Mouse (Mus musculus) limb, embryonic 14.5 days (tissue): ENCODE measurements around the gene Fer1l5. TPM values are rescaled to one million over a fixed set of nuclear protein-coding genes. Genes with fewer than 3 reads are reported as not detected.

Source experiments
- ATAC-seq: fragments of 200-750 bp; cut with Nextera tagmentation; 2 replicates; pipeline ENCODE4 v1.8.0; 2017; ENCODE audit warnings: low read depth, moderate number of reproducible peaks, moderate TSS enrichment; ENCODE audit not compliant: low FRiP score
- DNase-seq: peaks from one replicate; pipeline ENCODE4 v3.0.0-alpha.2; 2015; ENCODE audit warnings: low spot score
- H3K27ac ChIP-seq: fragments of 300-500 bp; sonication (generic); replicated peaks from 2 replicates; pipeline ENCODE4 v1.5.1; 2014; ENCODE audit warnings: low read depth, mild to moderate bottlenecking, low read length, moderate library complexity, mixed read lengths
- H3K27me3 ChIP-seq: fragments of 300-500 bp; sonication (generic); 2 replicates; pipeline ENCODE4 v1.6.1; 2014; ENCODE audit warnings: low read length, mixed read lengths; ENCODE audit not compliant: control insufficient read depth, insufficient read depth
- H3K36me3 ChIP-seq: fragments of 300-500 bp; sonication (generic); 2 replicates; pipeline ENCODE4 v1.6.1; 2014; ENCODE audit warnings: mild to moderate bottlenecking, low read length, moderate library complexity, mixed read lengths; ENCODE audit not compliant: control insufficient read depth, insufficient read depth
- H3K4me1 ChIP-seq: fragments of 300-500 bp; sonication (generic); 2 replicates; pipeline ENCODE4 v1.6.1; 2014; ENCODE audit warnings: antibody characterized with exemption, low read length, mixed read lengths; ENCODE audit not compliant: control insufficient read depth, insufficient read depth
- H3K4me2 ChIP-seq: fragments of 300-500 bp; sonication (generic); replicated peaks from 2 replicates; pipeline ENCODE4 v1.6.1; 2014; ENCODE audit warnings: low read depth, mild to moderate bottlenecking, low read length, moderate library complexity; ENCODE audit not compliant: severe bottlenecking
- H3K4me3 ChIP-seq: fragments of 300-500 bp; sonication (generic); replicated peaks from 2 replicates; pipeline ENCODE4 v1.5.1; 2014; ENCODE audit warnings: low read length
- H3K9ac ChIP-seq: fragments of 300-500 bp; sonication (generic); 2 replicates; pipeline ENCODE4 v1.6.1; 2014; ENCODE audit warnings: mild to moderate bottlenecking, low read depth, low read length, moderate library complexity; ENCODE audit not compliant: severe bottlenecking
- H3K9me3 ChIP-seq: fragments of 300-500 bp; sonication (generic); 2 replicates; pipeline ENCODE4 v1.6.1; 2016; ENCODE audit warnings: low read length; ENCODE audit not compliant: control insufficient read depth
- POLR2A ChIP-seq: fragments of 200-500 bp; IDR thresholded peaks from 2 replicates; pipeline ENCODE4 v1.8.0; 2012; ENCODE audit warnings: inconsistent platforms, mild to moderate bottlenecking, moderate library complexity, borderline replicate concordance; ENCODE audit not compliant: insufficient read depth, insufficient read length; ENCODE audit errors: extremely low read depth
- WGBS: fragments of 180-500 bp; shearing (Covaris S2); extraction: QIAGEN DNeasy Blood & Tissue Kit; methylation state at CpG from one replicate; pipeline ENCODE4 v1.1.7; 2014; 5-methylcytosine and 5-hydroxymethylcytosine counted together
- microRNA-seq: library from miRNA; unstranded; fragments of <30 nt; microRNA quantifications from one replicate; pipeline ENCODE4, GENCODE M21; 2016
- polyA plus RNA-seq, 2 experiments: library from polyadenylated mRNA; depleted of rRNA in 1 of 2; stranded (reverse) in 1 of 2; unstranded in 1 of 2; fragments of >200 nt; fragmentation: Nextera tagmentation in 1 of 2; extraction: Ambion mirVana in 1 of 2; gene quantifications; 2 replicates each; pipeline versions ENCODE4 v1.2.1 to v1.2.3; 2012 to 2014

Fer1l5 gene
- polyA plus RNA-seq, 2 experiments = 0.03 to 0.50 TPM

GRCm38 (mm10) chr1:36467446-36467845 is 95.4 kb downstream of the Fer1l5 start:
- H3K36me3 ChIP-seq = no peaks in the 10 kb centered on the region
- peaks cover 4% of the 10 kb centered on the region for H3K4me1 ChIP-seq
- TF ChIP-seq POLR2A = no peak
- no peak overlapping the region for H3K4me2 ChIP-seq
- no peak overlapping the region for H3K9ac ChIP-seq
- H3K9me3 ChIP-seq = no peaks in the 10 kb centered on the region
- ATAC-seq (no peak), DNase-seq (no peak)
- no peak overlapping the region for H3K4me3 ChIP-seq
- no peaks in the 10 kb centered on the region for H3K27me3 ChIP-seq
- WGBS = 44% methylated on average over 5 of the region's 5 CpGs
- H3K27ac ChIP-seq = no peak overlapping the region

- H3K9me3 ChIP-seq = no peaks in the 10 kb centered on the region
- H3K9ac ChIP-seq = no peak overlapping the region
- H3K27me3 ChIP-seq = no peaks in the 10 kb centered on the region
- H3K36me3 ChIP-seq = no peaks in the 10 kb centered on the region
- no peak overlapping the region for H3K4me3 ChIP-seq
- no peak for DNase-seq
- 42% methylated on average over 2 of the region's 2 CpGs for WGBS
- H3K27ac ChIP-seq = no peak overlapping the region
- no peak overlapping the region for H3K4me2 ChIP-seq
- peaks cover 29% of the 10 kb centered on the region for H3K4me1 ChIP-seq
- TF ChIP-seq POLR2A = no peak
- ATAC-seq = no peak
These were observed 97.8 kb downstream of the Fer1l5 start for GRCm38 (mm10) chr1:36469811-36470444.

- under 1% methylated on average over 46 of the region's 98 CpGs for WGBS
- peak; percentile 92 for ATAC-seq
- TF ChIP-seq POLR2A = no peak
These were observed 99.4 kb downstream of the Fer1l5 start, which contains the start of gene Cnnm4 for GRCm38 (mm10) chr1:36471181-36472105. Cnnm4 (plus strand) TSS chr1:36471620.

More at GRCm38 (mm10) chr1:36471181-36472105, 99.4 kb downstream of the Fer1l5 start, which contains the start of gene Cnnm4:
- Histone ChIP-seq H3K27me3 (no peaks in the 10 kb centered on the region), H3K4me3 (peak within 1 kb of the TSS; percentile 69), H3K4me1 (peaks cover 44% of the 10 kb centered on the region), H3K36me3 (no peaks in the 10 kb centered on the region), H3K27ac (peak within 1 kb of the TSS; percentile 19; the same call in 1 of the 2 replicates), H3K9ac (peak within 1 kb of the TSS; percentile 68), H3K4me2 (peak within 1 kb of the TSS; percentile 79), H3K9me3 (no peaks in the 10 kb centered on the region)
- DNase-seq = peak; percentile 79

Small RNA genes within 50 kb of the gene (microRNA-seq; reads per million reads assigned to microRNA genes)
- gene Mir6898 = not detected

Other genes with a start within 250 kb of the Fer1l5 start
- gene Uggt1, start 127.6 kb upstream of the Fer1l5 start, polyA plus RNA-seq (2012; rRNA removed) = 28.2 and 30.8 TPM in 2 replicates
- 72.0 and 74.3 TPM in 2 replicates for gene Uggt1, start 127.6 kb upstream of the Fer1l5 start, polyA plus RNA-seq (2014; fragmentation: Nextera tagmentation; extraction: Ambion mirVana)
- 3.0 and 3.7 TPM in 2 replicates for gene Neurl3, start 97.6 kb upstream of the Fer1l5 start, polyA plus RNA-seq (2012; rRNA removed)
- gene Neurl3, start 97.6 kb upstream of the Fer1l5 start, polyA plus RNA-seq (2014; fragmentation: Nextera tagmentation; extraction: Ambion mirVana) = 1.8 and 1.9 TPM in 2 replicates
- gene Arid5a, start 64.6 kb upstream of the Fer1l5 start, polyA plus RNA-seq (2012; rRNA removed) = 7.1 and 9.1 TPM in 2 replicates
- gene Arid5a, start 64.6 kb upstream of the Fer1l5 start, polyA plus RNA-seq (2014; fragmentation: Nextera tagmentation; extraction: Ambion mirVana) = 8.0 and 9.6 TPM in 2 replicates
- 63.5 and 75.2 TPM in 2 replicates for gene Kansl3, start 3.1 kb upstream of the Fer1l5 start, polyA plus RNA-seq (2012; rRNA removed)
- gene Kansl3, start 3.1 kb upstream of the Fer1l5 start, polyA plus RNA-seq (2014; fragmentation: Nextera tagmentation; extraction: Ambion mirVana) = 38.6 and 43.9 TPM in 2 replicates
- gene Lman2l, start 73.0 kb downstream of the Fer1l5 start, polyA plus RNA-seq (2012; rRNA removed) = 32.2 and 40.7 TPM in 2 replicates
- gene Lman2l, start 73.0 kb downstream of the Fer1l5 start, polyA plus RNA-seq (2014; fragmentation: Nextera tagmentation; extraction: Ambion mirVana) = 26.7 and 30.7 TPM in 2 replicates
- gene Cnnm4, start 99.3 kb downstream of the Fer1l5 start, polyA plus RNA-seq (2012; rRNA removed) = 7.3 and 9.4 TPM in 2 replicates
- gene Cnnm4, start 99.3 kb downstream of the Fer1l5 start, polyA plus RNA-seq (2014; fragmentation: Nextera tagmentation; extraction: Ambion mirVana) = 13.1 and 15.1 TPM in 2 replicates
- 22.5 and 25.9 TPM in 2 replicates for gene Cnnm3, start 139.6 kb downstream of the Fer1l5 start, polyA plus RNA-seq (2012; rRNA removed)
- 6.4 and 6.8 TPM in 2 replicates for gene Cnnm3, start 139.6 kb downstream of the Fer1l5 start, polyA plus RNA-seq (2014; fragmentation: Nextera tagmentation; extraction: Ambion mirVana)
- gene Ankrd23, start 164.6 kb downstream of the Fer1l5 start, polyA plus RNA-seq (2012; rRNA removed) = 27.4 and 32.8 TPM in 2 replicates
- gene Ankrd23, start 164.6 kb downstream of the Fer1l5 start, polyA plus RNA-seq (2014; fragmentation: Nextera tagmentation; extraction: Ambion mirVana) = 9.9 and 11.6 TPM in 2 replicates
- 0.47 TPM in 1 of 2 replicates, not detected in the other for gene Gm42417, start 167.1 kb downstream of the Fer1l5 start, polyA plus RNA-seq (2012; rRNA removed)
- not detected in 2 replicates for gene Gm42417, start 167.1 kb downstream of the Fer1l5 start, polyA plus RNA-seq (2014; fragmentation: Nextera tagmentation; extraction: Ambion mirVana)
- 22.4 and 26.2 TPM in 2 replicates for gene Ankrd39, start 175.2 kb downstream of the Fer1l5 start, polyA plus RNA-seq (2012; rRNA removed)
- 22.5 and 22.9 TPM in 2 replicates for gene Ankrd39, start 175.2 kb downstream of the Fer1l5 start, polyA plus RNA-seq (2014; fragmentation: Nextera tagmentation; extraction: Ambion mirVana)
- gene Sema4c, start 186.1 kb downstream of the Fer1l5 start, polyA plus RNA-seq (2012; rRNA removed) = 45.9 and 48.5 TPM in 2 replicates
- gene Sema4c, start 186.1 kb downstream of the Fer1l5 start, polyA plus RNA-seq (2014; fragmentation: Nextera tagmentation; extraction: Ambion mirVana) = 2.0 and 4.0 TPM in 2 replicates